Mouse (Mus musculus): ENCODE measurements around the gene Nae1.

GRCm38 (mm10) chr8:104555191-104555590 is 20.8 kb upstream of the Nae1 start:
- TF ChIP-seq CTCF (conservative IDR thresholded peaks at IDR 0.05; ENCODE audit: low read length) (no peak), POU5F1 (IDR thresholded peaks at IDR 0.05; ENCODE audit: borderline replicate concordance, low read length) (no peak), NANOG (IDR thresholded peaks at IDR 0.05; ENCODE audit: borderline replicate concordance, low read length) (no peak)

Data from E14TG2a.4 (cell line).